Mouse (Mus musculus) cerebellum, adult 18-20 months (tissue): ENCODE measurements around the gene Adap1.
"Not testable (repeated sequence)": the region's sequence is repeated elsewhere in the genome, so short reads cannot be mapped to it uniquely, and the experiment has no call there.

ENCODE experiments used
- DNase-seq, 2 experiments: peaks; one replicate each; pipeline ENCODE4 v3.0.0; 2021

Adap1 gene

GRCm38 (mm10) chr5:139349713-139350112 is 24.3 kb upstream of the Adap1 start:
- no peak for DNase-seq

DNA sequence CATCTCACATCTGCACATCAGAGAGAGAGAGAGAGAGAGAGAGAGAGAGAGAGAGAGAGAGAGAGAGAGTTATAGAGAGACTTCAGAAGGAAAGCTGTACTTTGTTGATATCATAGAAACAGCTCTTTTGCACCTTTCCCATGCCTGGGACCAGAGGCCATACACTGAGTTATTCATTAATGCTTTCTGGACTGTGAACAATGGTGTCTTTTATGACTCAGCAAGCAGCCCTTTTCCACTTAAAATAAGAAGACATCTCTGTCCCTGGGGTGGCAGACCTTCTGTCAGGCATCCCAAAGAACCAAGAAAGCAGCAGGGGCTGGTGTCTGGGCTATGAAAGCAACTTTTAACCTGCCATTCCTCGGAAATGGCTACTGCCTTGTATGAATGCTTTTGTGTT is 21.8 kb upstream of the Adap1 start:
- no peak for DNase-seq

- no peak for DNase-seq
Observed at GRCm38 (mm10) chr5:139345364-139345714, 19.9 kb upstream of the Adap1 start.

GRCm38 (mm10) chr5:139344687-139345363 is 19.4 kb upstream of the Adap1 start:
- peak; percentile 91 to 93 for DNase-seq

DNA sequence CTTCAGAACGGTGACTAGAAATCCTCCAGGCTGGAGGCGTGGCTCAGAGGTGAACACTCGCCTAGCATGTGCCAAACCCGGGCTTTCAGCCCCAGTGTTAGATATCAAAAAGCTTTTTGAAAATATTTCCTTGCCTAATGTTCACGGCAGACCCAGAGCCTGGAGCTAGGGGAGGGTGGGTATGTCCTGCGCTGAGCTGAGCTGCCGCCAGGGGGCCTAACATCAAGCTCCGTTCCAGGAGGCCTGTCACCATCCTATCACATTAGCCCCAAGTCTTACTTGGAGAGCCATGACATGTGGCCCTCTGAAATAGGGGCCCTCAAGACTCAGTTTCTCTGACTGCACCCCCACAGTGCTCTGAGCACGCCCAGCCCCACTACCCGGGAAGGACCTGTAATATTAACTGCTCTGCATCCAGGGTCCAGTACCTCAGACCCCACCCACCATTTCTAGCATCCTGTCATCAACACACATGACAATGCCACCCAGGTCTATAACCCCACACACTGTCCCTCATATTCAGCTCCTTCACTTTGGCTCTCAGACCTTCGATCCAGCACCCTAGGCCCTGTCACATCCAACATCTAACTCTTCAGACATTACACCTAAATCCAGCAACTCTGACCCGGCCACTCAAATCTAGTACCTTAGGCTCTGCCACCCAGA is 18.7 kb upstream of the Adap1 start:
- DNase-seq, result peak; percentile 74 to 77

DNA sequence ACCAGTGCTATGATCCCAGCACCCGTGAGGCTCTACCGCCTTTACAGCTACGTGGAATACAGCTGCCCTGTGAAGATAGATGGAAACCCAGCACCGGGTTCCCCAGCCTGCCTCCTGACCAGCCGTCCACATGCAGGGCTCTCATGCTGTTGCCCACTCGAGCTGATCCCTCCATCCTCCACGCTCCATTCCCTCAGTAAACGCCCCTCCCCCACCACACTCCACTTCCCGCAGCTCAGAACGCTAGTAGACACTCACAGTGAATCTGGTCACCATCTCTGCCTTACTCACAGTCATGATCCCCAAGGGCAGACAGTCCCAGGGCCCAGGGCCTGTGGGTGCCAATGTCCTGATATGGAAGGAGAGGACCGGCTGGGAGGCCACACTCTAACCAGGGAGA is 13.5 kb upstream of the Adap1 start:
- DNase-seq, result no peak

DNA sequence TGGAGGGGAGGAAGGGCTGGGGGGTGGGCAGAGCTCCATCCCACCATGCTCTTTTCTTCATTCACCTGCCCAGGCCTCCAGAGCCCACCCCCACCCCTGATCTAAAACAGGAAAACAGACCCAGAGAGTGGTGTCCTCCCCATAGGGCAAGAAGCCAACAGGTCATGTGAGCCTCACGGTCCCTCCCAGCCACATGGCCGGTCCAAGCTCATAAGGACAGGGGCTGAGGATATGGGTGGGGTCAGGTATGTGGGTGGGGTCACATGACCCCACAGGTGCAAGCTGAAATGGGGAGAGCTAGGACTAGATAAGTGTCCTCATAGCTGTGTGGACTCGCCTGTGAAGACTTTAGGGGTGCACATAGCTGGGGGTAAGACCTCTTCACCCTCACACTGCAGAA is 13.0 kb upstream of the Adap1 start:
- DNase-seq, result peak; percentile 50 to 53

DNA sequence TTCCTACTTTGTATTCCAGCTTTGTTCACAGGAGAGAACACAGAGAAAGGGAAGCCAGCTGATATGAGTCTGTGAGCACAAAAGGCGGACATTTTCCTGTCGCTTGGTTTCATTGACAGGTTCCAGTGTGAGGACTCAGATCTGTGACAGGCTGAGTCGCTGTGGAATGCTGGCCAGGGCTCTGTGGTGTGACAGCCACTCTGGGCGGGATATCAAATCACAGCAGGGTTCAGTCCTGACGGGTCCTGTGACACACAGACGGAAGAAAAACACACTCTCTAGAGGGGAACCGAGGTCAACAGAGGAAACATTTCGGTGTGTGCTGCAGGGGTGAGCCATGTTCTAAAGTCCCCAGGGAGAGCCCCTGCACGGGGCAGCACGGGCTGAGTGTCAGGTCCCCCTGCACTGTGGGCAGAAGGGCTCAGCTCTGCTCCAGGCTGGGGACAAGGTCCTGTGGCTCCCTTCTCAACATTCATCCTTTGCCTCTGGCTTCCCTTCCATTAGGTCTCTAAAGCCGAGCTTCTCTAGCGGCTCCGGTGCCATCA is 12.5 kb upstream of the Adap1 start:
- peak; percentile 87 to 89 for DNase-seq

- no peak for DNase-seq
Observed at GRCm38 (mm10) chr5:139335634-139336033, 10.2 kb upstream of the Adap1 start.

GRCm38 (mm10) chr5:139334394-139334793 is 9.0 kb upstream of the Adap1 start:
- not testable (repeated sequence) for DNase-seq

GRCm38 (mm10) chr5:139333301-139334013 is 8.0 kb upstream of the Adap1 start:
- DNase-seq, result no peak

DNA sequence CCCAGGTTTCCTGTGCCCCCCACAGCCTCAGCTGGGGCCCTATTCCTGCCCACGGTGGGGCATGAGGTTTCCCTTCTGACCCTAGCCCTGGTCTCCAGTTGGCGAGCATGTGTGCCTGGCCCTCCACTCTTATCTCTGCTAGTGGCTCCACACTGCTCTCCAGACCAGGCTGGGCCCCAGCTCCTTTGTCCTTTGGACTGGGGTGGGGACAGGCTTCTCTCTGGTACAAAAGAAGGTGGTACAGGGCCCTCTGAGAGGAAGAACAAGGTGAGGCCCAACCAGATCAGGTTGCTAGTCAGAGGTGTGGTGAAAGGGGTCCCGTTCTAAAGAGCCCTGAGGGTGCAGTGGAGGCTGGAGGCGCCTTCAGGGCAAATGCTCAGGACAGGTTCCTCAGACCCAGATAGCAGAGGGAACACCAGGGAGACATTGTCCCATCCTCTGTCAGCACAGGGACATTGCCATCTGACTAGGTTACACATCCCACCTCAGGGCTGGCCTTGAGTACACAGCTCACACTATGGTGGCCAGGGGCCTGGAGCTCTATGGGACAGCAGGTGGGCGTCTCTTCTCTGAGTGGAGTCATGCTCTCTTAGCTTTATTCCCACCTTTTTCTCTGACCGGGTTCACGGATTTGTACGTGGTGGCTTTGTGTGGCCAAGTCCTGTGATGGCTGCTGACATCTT is 7.3 kb upstream of the Adap1 start:
- DNase-seq, result no peak

DNA sequence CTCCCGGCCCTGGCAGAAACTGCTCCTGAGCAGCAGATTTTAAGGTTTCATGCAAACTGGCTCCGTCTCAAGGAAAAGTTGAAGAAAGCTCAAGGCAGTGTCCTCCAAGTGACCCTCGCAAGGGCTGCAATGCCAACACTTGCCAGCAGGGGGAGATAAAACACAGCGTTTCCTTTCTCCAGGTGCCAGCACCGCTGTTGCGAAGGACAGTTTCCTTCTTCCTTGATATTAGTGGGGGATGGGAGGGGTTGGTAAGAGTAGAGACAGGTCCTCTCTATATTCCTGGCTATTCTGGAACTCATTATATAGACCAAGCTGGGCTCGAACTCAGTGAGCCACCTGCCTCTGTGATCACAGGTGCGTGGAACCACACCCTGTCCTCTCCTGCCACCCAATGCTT is 6.3 kb upstream of the Adap1 start:
- peak; percentile 79 to 88 for DNase-seq

DNA sequence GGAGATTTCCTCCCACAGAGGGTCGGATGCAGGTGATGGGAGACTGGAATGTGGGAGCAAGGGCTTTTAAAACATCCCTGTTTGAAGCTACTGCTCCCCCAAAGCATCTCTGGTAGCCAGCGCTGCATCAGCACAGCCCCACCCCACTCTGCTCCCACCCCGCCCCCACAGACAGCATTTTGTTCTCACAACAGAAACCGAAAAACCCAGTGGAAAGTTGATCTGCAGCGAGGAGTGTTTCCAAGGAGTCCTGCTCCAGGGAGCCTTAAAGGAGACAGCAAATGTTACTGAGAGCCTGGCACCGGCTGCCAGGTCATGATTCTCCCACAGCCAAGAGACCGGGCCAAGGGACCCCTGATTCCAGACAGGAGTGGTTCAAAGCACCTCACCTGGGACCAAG is 5.3 kb upstream of the Adap1 start:
- DNase-seq, result no peak

DNA sequence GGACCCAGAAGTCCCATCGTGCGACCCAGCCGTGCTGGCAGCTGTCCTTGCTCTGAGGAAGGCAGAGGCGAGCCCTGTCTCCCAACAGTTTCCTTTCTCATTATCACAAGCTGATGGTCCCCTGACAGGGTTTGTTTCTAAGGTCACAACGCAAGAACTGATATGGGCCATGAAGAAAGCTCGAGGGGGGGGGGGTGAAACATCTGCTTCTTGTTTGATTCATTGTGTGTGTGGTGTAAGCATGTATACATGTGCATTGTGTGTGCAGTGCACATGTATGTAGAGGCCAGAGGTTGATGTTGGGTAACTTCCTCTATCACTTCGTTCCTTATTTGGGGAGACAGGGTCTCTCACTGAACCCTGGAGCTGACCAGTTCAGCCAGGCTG is 2.2 kb upstream of the Adap1 start:
- no peak for DNase-seq

- no peak for DNase-seq
Observed at GRCm38 (mm10) chr5:139326986-139327633, 1.7 kb upstream of the Adap1 start.

DNA sequence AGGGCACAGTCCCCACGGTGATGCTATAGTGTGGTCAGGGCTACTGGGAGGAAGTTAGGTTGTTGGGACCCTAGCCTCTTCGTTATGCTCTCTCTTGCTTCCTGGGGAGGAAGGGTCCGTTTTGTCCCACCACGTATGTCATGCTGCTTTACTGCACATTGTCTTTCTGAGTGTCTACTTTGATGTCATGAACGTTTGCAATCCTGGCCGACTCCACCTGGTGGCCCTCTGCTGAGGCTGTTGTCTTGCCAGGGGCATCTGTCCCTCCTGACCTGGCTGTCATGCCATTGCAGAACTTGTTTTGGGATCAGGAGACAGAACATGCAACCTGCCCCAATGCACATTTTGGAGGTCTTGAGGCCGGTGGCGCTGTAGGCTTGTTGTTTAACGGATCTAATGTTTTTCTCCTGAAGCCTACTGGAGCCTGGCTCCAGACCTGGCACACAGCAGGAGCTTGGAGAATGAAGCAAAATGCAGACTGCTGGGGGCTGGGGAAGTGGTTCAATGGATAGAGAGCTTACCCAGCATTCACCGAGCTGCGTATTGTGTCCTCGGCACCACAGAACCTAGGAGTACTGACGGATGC is 782 bp upstream of the Adap1 start:
- peak; percentile 58 to 61 for DNase-seq

GRCm38 (mm10) chr5:139324691-139325394 is 579 bp downstream of the Adap1 start:
- DNase-seq, result peak; percentile 80 to 82

DNA sequence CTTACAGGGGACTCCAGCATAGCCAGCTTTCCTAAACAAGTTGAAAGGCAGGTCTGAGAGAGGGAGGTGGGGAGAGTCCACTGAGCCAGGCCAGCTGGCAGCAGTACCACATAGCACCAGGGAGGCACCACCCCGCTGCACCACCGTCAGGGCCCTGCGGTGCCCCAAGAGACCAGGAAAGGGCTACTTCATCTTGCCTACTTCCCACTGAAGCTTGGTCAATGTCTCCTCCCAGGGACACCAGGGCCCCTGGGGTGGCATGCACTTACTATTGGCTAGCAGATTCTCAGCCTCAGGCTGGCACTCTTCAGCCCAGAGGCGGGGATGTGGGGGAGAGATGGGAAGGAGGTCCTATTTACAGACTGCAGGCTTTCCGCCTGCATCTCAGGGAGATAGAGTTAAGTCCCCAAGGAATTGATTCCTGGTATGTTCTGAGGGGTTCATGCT is 1.4 kb downstream of the Adap1 start:
- DNase-seq, result peak; percentile 56 to 61

- DNase-seq, result peak; percentile 57 to 67
Observed at GRCm38 (mm10) chr5:139323260-139323924, 2.0 kb downstream of the Adap1 start.

DNA sequence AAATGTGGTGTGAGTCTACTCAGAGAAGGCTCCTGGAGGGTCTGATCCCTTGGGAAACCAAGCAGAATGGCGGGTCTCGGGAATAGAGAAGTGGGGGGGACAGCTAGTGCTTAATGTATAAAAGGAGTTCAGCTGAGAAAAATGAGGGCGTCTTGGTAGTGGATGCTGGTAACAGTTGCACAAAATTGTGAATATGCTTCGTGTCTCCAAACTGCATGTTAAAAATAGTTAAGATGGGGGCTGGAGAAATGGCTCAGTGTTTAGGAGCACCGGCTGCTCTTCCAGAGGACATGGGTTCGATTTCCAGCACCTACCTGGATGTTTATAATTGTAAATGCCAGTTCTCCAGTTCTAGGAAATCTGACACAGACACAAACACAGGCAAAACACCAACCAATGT is 4.1 kb downstream of the Adap1 start:
- DNase-seq, result no peak
